Mouse (Mus musculus): ENCODE measurements around the gene Rnf181.
A peak's percentile ranks its signal among the peaks of the same experiment; 100 is the strongest.

The Rnf181 gene

DNA sequence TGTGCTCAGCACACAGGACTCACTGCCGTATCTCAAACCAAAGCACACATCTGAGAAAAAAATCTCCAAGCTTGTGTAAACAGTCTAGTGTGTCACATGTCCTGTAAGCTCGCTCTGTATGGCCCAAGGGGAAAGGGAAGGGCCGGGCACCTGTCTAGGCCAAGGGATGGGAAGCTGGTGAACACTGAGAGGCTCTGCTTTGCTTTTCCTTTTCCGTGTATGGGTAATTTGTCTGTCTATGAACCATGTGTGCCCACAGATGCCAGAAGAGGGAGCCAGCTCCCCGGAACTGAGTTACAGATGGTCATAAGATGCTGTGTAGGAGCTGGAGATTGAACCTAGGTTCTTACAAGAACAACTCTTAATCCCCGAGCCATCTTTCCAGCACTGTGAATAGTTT is 40.5 kb downstream of the Rnf181 start:
- DNase-seq (ENCODE audit: low read depth) = peak; percentile 59

DNA sequence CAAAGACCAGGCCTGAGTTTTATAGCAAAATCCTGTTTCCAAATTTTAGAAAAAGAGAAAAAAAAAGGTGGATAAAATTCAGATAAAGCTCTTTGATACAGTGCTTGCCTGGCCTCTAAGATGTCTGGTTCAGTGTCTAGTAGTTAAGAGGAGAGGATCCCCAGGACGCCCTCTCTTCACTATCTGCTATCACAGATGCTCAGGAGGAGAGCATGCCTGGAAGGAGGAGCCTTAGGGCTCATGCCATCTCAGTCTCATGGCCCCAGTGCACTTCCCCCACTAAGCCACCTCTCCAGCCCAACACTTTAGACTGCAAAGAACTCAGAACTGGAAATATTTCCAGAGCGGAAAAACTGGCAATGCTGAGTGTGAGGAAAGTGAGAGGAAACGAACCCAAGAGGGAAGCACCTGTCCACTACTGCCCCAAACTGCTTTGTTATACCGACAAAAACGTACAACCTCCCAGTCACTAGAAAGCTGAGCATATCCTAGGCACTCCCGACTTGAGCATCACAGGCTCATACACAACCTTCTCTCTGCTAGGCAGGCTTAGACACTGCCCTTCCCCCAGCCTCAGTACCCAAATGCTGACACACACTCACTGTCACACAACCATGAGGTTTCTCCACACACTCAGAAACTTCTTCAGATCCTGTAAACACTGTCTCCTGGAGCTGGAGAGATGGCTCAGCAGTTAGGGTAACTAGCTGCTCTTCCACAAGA is 42.8 kb downstream of the Rnf181 start:
- no peak for DNase-seq (ENCODE audit: low read depth)

DNA sequence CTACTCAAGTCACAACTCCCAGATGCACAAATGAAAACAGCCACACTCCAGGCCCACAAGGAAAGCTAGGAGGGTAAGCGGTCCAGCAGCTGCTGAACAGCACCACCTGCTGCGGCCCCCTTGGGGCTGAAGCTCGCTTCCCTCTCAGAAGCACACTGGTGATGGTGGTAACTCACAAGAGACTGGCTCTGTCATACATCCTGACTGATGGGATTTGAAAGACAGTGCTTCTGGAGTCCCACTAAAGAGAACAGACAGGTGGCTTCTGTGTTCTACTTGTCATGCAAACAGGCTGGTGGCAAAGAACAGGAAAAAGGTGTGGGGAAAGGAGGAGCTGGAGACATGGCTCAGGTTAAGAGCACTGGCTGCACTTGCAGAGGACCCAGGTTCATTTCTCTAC is 43.8 kb downstream of the Rnf181 start:
- no peak for DNase-seq (ENCODE audit: low read depth)

DNA sequence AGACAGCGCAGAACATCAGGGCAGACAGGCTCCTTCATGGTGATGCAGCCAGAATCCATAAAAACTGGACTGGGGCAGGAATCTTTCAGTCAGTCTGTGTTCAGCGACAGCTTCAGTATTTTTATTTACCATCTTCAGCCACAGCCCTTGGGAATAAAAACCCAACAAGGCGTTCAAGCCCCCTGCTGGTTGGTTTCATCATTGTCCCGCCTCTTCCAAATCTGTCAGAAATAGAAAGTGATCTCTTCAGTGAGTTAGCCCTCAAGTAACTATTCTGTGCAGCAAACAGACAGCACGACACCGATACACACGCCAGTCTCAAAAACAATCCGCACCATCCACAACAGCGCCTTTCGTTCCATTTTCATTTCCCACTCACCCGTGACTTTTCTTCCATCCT is 47.7 kb downstream of the Rnf181 start:
- peak; percentile 60 for DNase-seq (ENCODE audit: low read depth)

DNA sequence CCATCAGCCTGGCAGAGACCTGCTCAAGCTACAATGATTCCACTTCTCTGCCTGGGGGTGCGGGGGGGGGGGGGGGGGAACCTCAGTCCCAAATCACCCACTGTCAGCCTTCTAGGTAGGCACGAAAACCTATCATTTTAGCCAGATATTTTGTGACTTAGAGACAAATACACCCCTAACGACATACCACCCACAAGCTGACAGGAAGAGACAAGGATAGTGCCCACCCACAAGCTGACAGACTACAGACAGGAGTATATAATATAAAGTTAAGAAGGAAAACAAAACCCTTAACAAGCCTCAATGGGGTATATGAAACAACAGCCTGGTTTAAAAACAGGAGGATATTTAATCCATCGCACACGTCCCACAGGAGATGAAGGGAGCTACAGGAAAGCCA is 48.3 kb downstream of the Rnf181 start:
- no peak for DNase-seq (ENCODE audit: low read depth)

DNA sequence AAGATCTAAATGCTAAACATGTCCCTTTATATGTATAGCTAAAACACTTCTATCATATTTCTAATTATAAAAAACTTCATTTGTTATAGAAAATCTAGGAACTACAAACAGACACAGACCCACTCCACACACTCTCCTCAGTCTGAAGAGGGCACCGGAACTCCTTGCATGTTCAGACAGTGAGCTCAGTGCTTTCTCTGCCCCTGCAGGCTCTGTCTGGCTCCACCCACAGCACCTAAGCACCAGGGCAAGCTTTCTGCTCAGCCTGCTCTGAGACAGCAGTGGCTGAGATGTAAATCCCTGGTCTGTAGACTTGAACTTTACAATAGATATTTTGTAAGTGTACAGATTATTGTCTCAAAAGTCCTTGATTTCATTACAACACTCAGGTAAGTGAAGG is 50.7 kb downstream of the Rnf181 start:
- DNase-seq (ENCODE audit: low read depth) = no peak

DNA sequence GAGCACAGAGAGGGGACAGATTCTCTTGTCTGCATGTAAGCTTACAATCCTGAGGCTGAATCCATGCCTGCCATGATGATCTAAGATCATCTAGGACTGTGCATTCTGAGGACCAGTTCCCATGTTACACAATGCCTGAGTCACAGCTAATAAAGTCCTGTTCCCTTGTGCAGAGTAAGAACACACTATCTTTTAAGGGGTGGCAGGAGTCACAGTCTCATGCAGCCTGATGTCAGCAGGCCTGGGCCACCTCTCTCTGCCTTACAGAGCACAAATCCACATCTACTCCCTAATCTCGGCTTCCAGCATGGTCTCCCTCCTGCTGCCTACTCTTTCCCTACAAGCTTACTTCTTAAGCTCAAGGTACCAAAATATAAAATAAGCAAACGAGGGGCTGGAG is 51.4 kb downstream of the Rnf181 start:
- DNase-seq (ENCODE audit: low read depth) = no peak

DNA sequence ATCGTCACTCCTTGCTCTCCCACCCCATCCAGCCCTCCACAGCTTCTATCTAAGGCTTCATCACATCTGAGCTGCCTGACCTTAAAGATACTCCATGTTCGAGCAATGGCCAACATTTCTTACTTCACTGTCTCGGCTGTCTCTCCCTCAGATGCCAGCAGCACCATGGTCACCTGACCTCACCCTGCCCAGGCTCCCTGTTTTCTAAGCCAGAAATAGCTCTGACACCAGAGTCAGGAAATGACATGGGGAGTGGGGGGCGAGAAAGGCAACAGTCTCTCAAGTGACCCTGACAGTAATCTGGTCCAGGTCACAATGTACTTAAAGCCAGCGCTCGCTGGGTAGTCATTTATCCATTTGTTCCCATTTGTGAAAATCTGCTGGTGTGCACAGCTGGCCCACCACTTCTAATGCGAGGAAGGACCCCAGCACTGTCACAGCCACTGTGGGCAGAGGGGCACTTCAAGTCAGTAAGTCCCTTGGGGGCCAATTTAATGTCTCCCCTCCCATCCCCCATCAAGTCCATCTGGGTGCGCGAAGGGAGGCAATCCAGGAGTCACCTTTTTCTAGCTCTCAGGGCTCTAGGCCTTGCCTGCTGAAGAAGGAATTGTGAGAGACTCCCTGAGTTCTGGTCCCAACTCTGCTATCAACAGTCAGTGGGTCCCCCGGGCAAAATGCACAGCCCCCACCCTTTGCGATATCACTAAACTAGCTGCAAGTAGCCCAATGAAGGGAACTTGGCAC is 53.5 kb downstream of the Rnf181 start:
- DNase-seq (ENCODE audit: low read depth) = no peak

DNA sequence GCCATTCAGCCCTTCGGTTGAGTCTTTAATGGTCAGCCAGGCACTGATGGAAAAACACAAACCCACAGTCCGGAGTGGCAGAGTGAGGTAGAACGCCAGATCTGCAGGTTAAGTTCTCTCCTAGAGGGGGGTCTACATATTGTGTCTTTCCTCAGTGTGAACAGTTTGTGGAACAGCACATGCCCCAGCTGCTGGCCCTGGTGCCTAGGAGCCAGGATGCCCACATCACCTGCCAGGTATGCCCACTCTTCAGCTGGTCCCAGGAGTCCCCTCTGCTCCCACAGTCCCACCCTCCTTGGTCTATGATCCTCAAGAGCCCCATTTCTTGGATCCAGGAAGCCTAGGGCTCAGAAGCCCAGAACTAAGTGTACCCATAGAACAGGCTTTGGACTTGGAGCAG is 54.6 kb downstream of the Rnf181 start:
- DNase-seq (ENCODE audit: low read depth) = no peak

Data from NIH3T3 (cell line).